Mouse (Mus musculus): ENCODE results near the gene Bglap3. TPM values are rescaled to one million over a fixed set of nuclear protein-coding genes. Genes with fewer than 3 reads are reported as not detected.

The Bglap3 gene
- total and polyA plus RNA-seq, 3 experiments = not detected

GRCm38 (mm10) chr3:88324951-88325405 is 47.6 kb downstream of the Bglap3 start, which contains the start of gene Glmp (continued):
- peak; percentile 68; the same call in 1 of the 2 replicates for TF ChIP-seq TBP (IDR thresholded peaks at IDR 0.05; ENCODE audit: low read depth, low read length)

Other genes with a start within 250 kb of the Bglap3 start
- gene Mef2d, start 230.4 kb downstream of the Bglap3 start, total RNA-seq (2012; rRNA removed) = 16.2 and 16.9 TPM in 2 replicates
- 100 to 1,000 TPM in 1 of 2 experiments, 10 to 100 TPM in 1; 71.4 to 117 TPM for gene Mef2d, start 230.4 kb downstream of the Bglap3 start, polyA plus RNA-seq (2012; ENCODE audit: insufficient read depth in 1 of 2, insufficient read length in 2 of 2, low read depth in 1 of 2, low replicate concordance in 2 of 2, missing spikeins in 1 of 2)
- not detected in 2 replicates for gene Rhbg, start 118.0 kb downstream of the Bglap3 start, total RNA-seq (2012; rRNA removed)
- gene Rhbg, start 118.0 kb downstream of the Bglap3 start, polyA plus RNA-seq (2012; ENCODE audit: insufficient read depth in 1 of 2, insufficient read length in 2 of 2, low read depth in 1 of 2, low replicate concordance in 2 of 2, missing spikeins in 1 of 2) = not detected
- 0.39 and 0.69 TPM in 2 replicates for gene Gm38392, start 85.5 kb downstream of the Bglap3 start, total RNA-seq (2012; rRNA removed)
- gene Gm38392, start 85.5 kb downstream of the Bglap3 start, polyA plus RNA-seq (2012; ENCODE audit: insufficient read depth in 1 of 2, insufficient read length in 2 of 2, low read depth in 1 of 2, low replicate concordance in 2 of 2, missing spikeins in 1 of 2) = under 1 TPM in 1 of 2 experiments, not detected in 1; 0.84 TPM
- 26.7 and 34.1 TPM in 2 replicates for gene Tsacc, start 75.7 kb downstream of the Bglap3 start, total RNA-seq (2012; rRNA removed)
- 10 to 100 TPM in 1 of 2 experiments, not detected in 1; 41.1 TPM for gene Tsacc, start 75.7 kb downstream of the Bglap3 start, polyA plus RNA-seq (2012; ENCODE audit: insufficient read depth in 1 of 2, insufficient read length in 2 of 2, low read depth in 1 of 2, low replicate concordance in 2 of 2, missing spikeins in 1 of 2)
- 1,548 and 1,549 TPM in 2 replicates for gene Cct3, start 75.6 kb downstream of the Bglap3 start, total RNA-seq (2012; rRNA removed)
- gene Cct3, start 75.6 kb downstream of the Bglap3 start, polyA plus RNA-seq (2012; ENCODE audit: insufficient read depth in 1 of 2, insufficient read length in 2 of 2, low read depth in 1 of 2, low replicate concordance in 2 of 2, missing spikeins in 1 of 2) = 1,000 to 10,000 TPM in 1 of 2 experiments, 100 to 1,000 TPM in 1; 777 to 1,271 TPM
- gene Glmp, start 47.7 kb downstream of the Bglap3 start, total RNA-seq (2012; rRNA removed) = 47.6 and 48.3 TPM in 2 replicates
- gene Glmp, start 47.7 kb downstream of the Bglap3 start, polyA plus RNA-seq (2012; ENCODE audit: insufficient read depth in 1 of 2, insufficient read length in 2 of 2, low read depth in 1 of 2, low replicate concordance in 2 of 2, missing spikeins in 1 of 2) = 100 to 1,000 TPM in 1 of 2 experiments, not detected in 1; 181 TPM
- 2.2 TPM in 2 replicates for gene Tmem79, start 36.6 kb downstream of the Bglap3 start, total RNA-seq (2012; rRNA removed)
- gene Tmem79, start 36.6 kb downstream of the Bglap3 start, polyA plus RNA-seq (2012; ENCODE audit: insufficient read depth in 1 of 2, insufficient read length in 2 of 2, low read depth in 1 of 2, low replicate concordance in 2 of 2, missing spikeins in 1 of 2) = 1 to 10 TPM in 1 of 2 experiments, not detected in 1; 3.7 TPM
- 87.3 and 97.9 TPM in 2 replicates for gene Smg5, start 36.5 kb downstream of the Bglap3 start, total RNA-seq (2012; rRNA removed)
- 100 to 1,000 TPM; 123 to 148 TPM for gene Smg5, start 36.5 kb downstream of the Bglap3 start, polyA plus RNA-seq (2012; ENCODE audit: insufficient read depth in 1 of 2, insufficient read length in 2 of 2, low read depth in 1 of 2, low replicate concordance in 2 of 2, missing spikeins in 1 of 2)
- not detected in 2 replicates for gene Paqr6, start 8.2 kb downstream of the Bglap3 start, total RNA-seq (2012; rRNA removed)
- under 1 TPM in 1 of 2 experiments, not detected in 1; 0.11 TPM for gene Paqr6, start 8.2 kb downstream of the Bglap3 start, polyA plus RNA-seq (2012; ENCODE audit: insufficient read depth in 1 of 2, insufficient read length in 2 of 2, low read depth in 1 of 2, low replicate concordance in 2 of 2, missing spikeins in 1 of 2)
- not detected in 2 replicates for gene Bglap2, start 6.0 kb upstream of the Bglap3 start, total RNA-seq (2012; rRNA removed)
- gene Bglap2, start 6.0 kb upstream of the Bglap3 start, polyA plus RNA-seq (2012; ENCODE audit: insufficient read depth in 1 of 2, insufficient read length in 2 of 2, low read depth in 1 of 2, low replicate concordance in 2 of 2, missing spikeins in 1 of 2) = not detected
- not detected in 2 replicates for gene Bglap, start 11.7 kb upstream of the Bglap3 start, total RNA-seq (2012; rRNA removed)
- under 1 TPM in 1 of 2 experiments, not detected in 1; 0.17 TPM for gene Bglap, start 11.7 kb upstream of the Bglap3 start, polyA plus RNA-seq (2012; ENCODE audit: insufficient read depth in 1 of 2, insufficient read length in 2 of 2, low read depth in 1 of 2, low replicate concordance in 2 of 2, missing spikeins in 1 of 2)
- 139 and 144 TPM in 2 replicates for gene Pmf1, start 37.6 kb upstream of the Bglap3 start, total RNA-seq (2012; rRNA removed)
- 100 to 1,000 TPM in 1 of 2 experiments, not detected in 1; 357 TPM for gene Pmf1, start 37.6 kb upstream of the Bglap3 start, polyA plus RNA-seq (2012; ENCODE audit: insufficient read depth in 1 of 2, insufficient read length in 2 of 2, low read depth in 1 of 2, low replicate concordance in 2 of 2, missing spikeins in 1 of 2)
- gene Slc25a44, start 52.4 kb upstream of the Bglap3 start, total RNA-seq (2012; rRNA removed) = 26.2 and 30.5 TPM in 2 replicates
- gene Slc25a44, start 52.4 kb upstream of the Bglap3 start, polyA plus RNA-seq (2012; ENCODE audit: insufficient read depth in 1 of 2, insufficient read length in 2 of 2, low read depth in 1 of 2, low replicate concordance in 2 of 2, missing spikeins in 1 of 2) = 10 to 100 TPM in 1 of 2 experiments, not detected in 1; 34.6 TPM
- gene Sema4a, start 88.4 kb upstream of the Bglap3 start, total RNA-seq (2012; rRNA removed) = 31.4 and 45.3 TPM in 2 replicates
- 10 to 100 TPM in 1 of 2 experiments, not detected in 1; 33.5 TPM for gene Sema4a, start 88.4 kb upstream of the Bglap3 start, polyA plus RNA-seq (2012; ENCODE audit: insufficient read depth in 1 of 2, insufficient read length in 2 of 2, low read depth in 1 of 2, low replicate concordance in 2 of 2, missing spikeins in 1 of 2)
- gene Lmna, start 137.2 kb upstream of the Bglap3 start, total RNA-seq (2012; rRNA removed) = 388 and 394 TPM in 2 replicates
- 100 to 1,000 TPM; 128 to 302 TPM for gene Lmna, start 137.2 kb upstream of the Bglap3 start, polyA plus RNA-seq (2012; ENCODE audit: insufficient read depth in 1 of 2, insufficient read length in 2 of 2, low read depth in 1 of 2, low replicate concordance in 2 of 2, missing spikeins in 1 of 2)
- 4.3 and 5.5 TPM in 2 replicates for gene Mex3a, start 159.7 kb upstream of the Bglap3 start, total RNA-seq (2012; rRNA removed)
- 10 to 100 TPM in 1 of 2 experiments, not detected in 1; 10.1 TPM for gene Mex3a, start 159.7 kb upstream of the Bglap3 start, polyA plus RNA-seq (2012; ENCODE audit: insufficient read depth in 1 of 2, insufficient read length in 2 of 2, low read depth in 1 of 2, low replicate concordance in 2 of 2, missing spikeins in 1 of 2)
- gene Rab25, start 175.6 kb upstream of the Bglap3 start, total RNA-seq (2012; rRNA removed) = 0.75 and 0.96 TPM in 2 replicates
- 1 to 10 TPM in 1 of 2 experiments, not detected in 1; 1.9 TPM for gene Rab25, start 175.6 kb upstream of the Bglap3 start, polyA plus RNA-seq (2012; ENCODE audit: insufficient read depth in 1 of 2, insufficient read length in 2 of 2, low read depth in 1 of 2, low replicate concordance in 2 of 2, missing spikeins in 1 of 2)
- 125 and 127 TPM in 2 replicates for gene Lamtor2, start 180.3 kb upstream of the Bglap3 start, total RNA-seq (2012; rRNA removed)
- 100 to 1,000 TPM in 1 of 2 experiments, not detected in 1; 188 TPM for gene Lamtor2, start 180.3 kb upstream of the Bglap3 start, polyA plus RNA-seq (2012; ENCODE audit: insufficient read depth in 1 of 2, insufficient read length in 2 of 2, low read depth in 1 of 2, low replicate concordance in 2 of 2, missing spikeins in 1 of 2)
- 73.0 and 83.0 TPM in 2 replicates for gene Ubqln4, start 181.0 kb upstream of the Bglap3 start, total RNA-seq (2012; rRNA removed)
- gene Ubqln4, start 181.0 kb upstream of the Bglap3 start, polyA plus RNA-seq (2012; ENCODE audit: insufficient read depth in 1 of 2, insufficient read length in 2 of 2, low read depth in 1 of 2, low replicate concordance in 2 of 2, missing spikeins in 1 of 2) = 100 to 1,000 TPM in 1 of 2 experiments, 10 to 100 TPM in 1; 43.6 to 171 TPM
- gene Ssr2, start 203.1 kb upstream of the Bglap3 start, total RNA-seq (2012; rRNA removed) = 500 and 594 TPM in 2 replicates
- 100 to 1,000 TPM; 176 to 706 TPM for gene Ssr2, start 203.1 kb upstream of the Bglap3 start, polyA plus RNA-seq (2012; ENCODE audit: insufficient read depth in 1 of 2, insufficient read length in 2 of 2, low read depth in 1 of 2, low replicate concordance in 2 of 2, missing spikeins in 1 of 2)
- 113 and 131 TPM in 2 replicates for gene Arhgef2, start 233.2 kb upstream of the Bglap3 start, total RNA-seq (2012; rRNA removed)
- gene Arhgef2, start 233.2 kb upstream of the Bglap3 start, polyA plus RNA-seq (2012; ENCODE audit: insufficient read depth in 1 of 2, insufficient read length in 2 of 2, low read depth in 1 of 2, low replicate concordance in 2 of 2, missing spikeins in 1 of 2) = 100 to 1,000 TPM in 1 of 2 experiments, not detected in 1; 183 TPM